Mouse (Mus musculus) embryonic facial prominence, embryonic 13.5 days (tissue): ENCODE measurements around the gene Shroom1. TPM values are rescaled to one million over a fixed set of nuclear protein-coding genes. Genes with fewer than 3 reads are reported as not detected.
"Not testable (repeated sequence)": the region's sequence is repeated elsewhere in the genome, so short reads cannot be mapped to it uniquely, and the experiment has no call there.

Experiments
- ATAC-seq: fragments of 200-750 bp; cut with Nextera tagmentation; 2 replicates; pipeline ENCODE4 v1.8.0; 2017; ENCODE audit warnings: low read depth; ENCODE audit not compliant: insufficient number of reproducible peaks, insufficient read depth, low FRiP score, low TSS enrichment
- H3K27ac ChIP-seq: fragments of 300-500 bp; sonication (generic); 2 replicates; pipeline ENCODE4 v1.5.1; 2015; ENCODE audit warnings: moderate library complexity, mild to moderate bottlenecking, inconsistent platforms
- H3K27me3 ChIP-seq: fragments of 300-500 bp; sonication (generic); 2 replicates; pipeline ENCODE4 v1.6.1; 2015; ENCODE audit warnings: mild to moderate bottlenecking, inconsistent platforms
- H3K36me3 ChIP-seq: fragments of 300-500 bp; sonication (generic); 2 replicates; pipeline ENCODE4 v1.6.1; 2015; ENCODE audit warnings: mild to moderate bottlenecking, inconsistent platforms
- H3K4me1 ChIP-seq: fragments of 300-500 bp; sonication (generic); 2 replicates; pipeline ENCODE4 v1.6.1; 2015; ENCODE audit warnings: inconsistent platforms
- H3K4me2 ChIP-seq: fragments of 300-500 bp; sonication (generic); 2 replicates; pipeline ENCODE4 v1.6.1; 2015; ENCODE audit warnings: moderate library complexity, mild to moderate bottlenecking, inconsistent platforms
- H3K4me3 ChIP-seq: fragments of 300-500 bp; sonication (generic); 2 replicates; pipeline ENCODE4 v1.5.1; 2015; ENCODE audit warnings: mild to moderate bottlenecking, inconsistent platforms
- H3K9ac ChIP-seq: fragments of 300-500 bp; sonication (generic); 2 replicates; pipeline ENCODE4 v1.6.1; 2015; ENCODE audit warnings: mild to moderate bottlenecking, inconsistent platforms
- H3K9me3 ChIP-seq: fragments of 300-500 bp; sonication (generic); 2 replicates; pipeline ENCODE4 v1.6.1; 2016; ENCODE audit warnings: inconsistent platforms
- WGBS: fragments of 180-500 bp; shearing (Covaris S2); methylation state at CpG from one replicate; pipeline ENCODE4 v1.1.7; 2015; ENCODE audit warnings: mixed read lengths; 5-methylcytosine and 5-hydroxymethylcytosine counted together
- polyA plus RNA-seq: library from polyadenylated mRNA; unstranded; fragments of >200 nt; fragmentation: Nextera tagmentation; extraction: Ambion mirVana; gene quantifications from 2 replicates; pipeline ENCODE4 v1.2.1, GENCODE M21; 2015

The Shroom1 gene
- polyA plus RNA-seq = 5.7 and 5.9 TPM in 2 replicates

GRCm38 (mm10) chr11:53456474-53457371 lies at the start of gene Shroom1, which contains the start of gene Gm10447:
Shroom1 (plus strand) TSS chr11:53457205.
Gm10447 (minus strand) TSS chr11:53457110.
- peak within 1 kb of the TSS; percentile 12; the same call in 1 of the 2 replicates for H3K27ac ChIP-seq
- H3K4me1 ChIP-seq = peaks cover 7% of the 10 kb centered on the region
- 2% methylated on average over 42 of the region's 42 CpGs for WGBS
- peak within 1 kb of the TSS; percentile 76 for H3K9ac ChIP-seq
- peak within 1 kb of the TSS; percentile 85 for H3K4me2 ChIP-seq
- H3K27me3 ChIP-seq = peaks cover 28% of the 10 kb centered on the region
- peak; percentile 65 for ATAC-seq
- no peaks in the 10 kb centered on the region for H3K36me3 ChIP-seq
- H3K9me3 ChIP-seq = no peaks in the 10 kb centered on the region
- peak within 1 kb of the TSS; percentile 57 for H3K4me3 ChIP-seq

DNA sequence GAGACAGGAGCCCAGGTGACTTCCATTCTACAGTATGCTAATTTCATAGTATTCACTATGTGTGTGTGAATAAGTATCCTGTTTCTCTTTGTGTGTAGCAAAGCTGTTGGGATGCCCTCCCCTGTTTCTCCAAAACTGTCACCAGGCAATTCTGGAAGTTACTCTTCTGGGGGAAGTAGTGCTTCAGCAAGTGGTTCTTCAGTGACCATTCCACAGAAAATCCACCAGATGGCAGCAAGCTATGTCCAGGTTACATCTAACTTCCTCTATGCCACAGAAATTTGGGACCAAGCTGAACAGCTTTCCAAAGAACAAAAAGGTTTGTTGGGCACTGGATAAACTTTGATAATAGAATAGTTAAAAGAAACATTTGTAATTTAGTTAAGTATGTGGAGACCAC lies 45.3 kb upstream of the Shroom1 start:
- no peaks in the 10 kb centered on the region for H3K9me3 ChIP-seq
- H3K4me2 ChIP-seq = no peak overlapping the region
- no peak overlapping the region for H3K9ac ChIP-seq
- no peak for ATAC-seq
- no peaks in the 10 kb centered on the region for H3K4me1 ChIP-seq
- H3K36me3 ChIP-seq = peaks cover 86% of the 10 kb centered on the region
- no peaks in the 10 kb centered on the region for H3K27me3 ChIP-seq
- H3K27ac ChIP-seq = no peak overlapping the region
- no peak overlapping the region for H3K4me3 ChIP-seq

DNA sequence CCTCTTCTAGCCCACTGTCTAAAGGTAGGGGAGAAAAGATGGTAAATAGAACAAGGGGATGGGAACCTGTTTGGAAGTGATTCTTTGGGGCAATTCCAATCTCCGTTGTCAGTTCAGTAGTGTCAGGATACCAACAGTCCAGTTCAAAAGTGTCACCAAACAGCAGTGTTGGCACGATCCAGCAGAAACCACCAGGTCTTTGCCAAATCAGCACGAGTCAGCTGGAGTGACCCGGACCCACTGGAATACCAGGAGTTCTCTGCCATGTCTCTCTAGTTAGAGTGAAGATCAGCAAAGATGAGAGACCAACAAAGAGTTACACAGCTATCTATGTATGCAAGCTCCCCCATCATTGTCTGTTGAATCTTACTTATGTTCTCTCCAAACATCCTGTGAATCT lies 43.1 kb upstream of the Shroom1 start:
- 92% methylated on average over 4 of the region's 4 CpGs for WGBS
- Histone ChIP-seq H3K9me3 (no peaks in the 10 kb centered on the region), H3K27me3 (no peaks in the 10 kb centered on the region), H3K36me3 (peaks cover 89% of the 10 kb centered on the region), H3K9ac (no peak overlapping the region), H3K4me3 (no peak overlapping the region), H3K4me1 (no peaks in the 10 kb centered on the region), H3K27ac (no peak overlapping the region), H3K4me2 (no peak overlapping the region)
- no peak for ATAC-seq

DNA sequence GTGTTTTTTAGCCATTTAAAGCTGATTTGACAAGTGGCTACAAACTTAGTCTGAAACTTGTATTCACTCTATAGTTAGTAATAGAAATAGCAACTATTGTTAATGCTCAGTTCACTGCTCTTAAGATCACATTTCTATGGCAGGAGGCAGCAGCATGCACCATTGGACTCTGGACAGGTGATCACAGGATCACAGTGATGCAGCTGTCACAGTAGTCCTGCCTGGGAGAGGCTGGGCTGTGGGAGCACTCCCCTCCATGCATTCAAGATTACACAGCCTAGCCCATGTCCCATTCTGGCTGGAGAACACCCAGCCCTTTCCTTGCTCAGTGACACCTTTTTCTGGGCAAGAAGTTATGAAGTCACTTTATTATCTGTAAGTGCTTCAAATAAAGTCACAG lies 39.0 kb upstream of the Shroom1 start:
- no peaks in the 10 kb centered on the region for H3K9me3 ChIP-seq
- no peak for ATAC-seq
- H3K4me3 ChIP-seq = no peak overlapping the region
- no peak overlapping the region for H3K9ac ChIP-seq
- no peaks in the 10 kb centered on the region for H3K4me1 ChIP-seq
- no peak overlapping the region for H3K27ac ChIP-seq
- peaks cover 77% of the 10 kb centered on the region for H3K36me3 ChIP-seq
- H3K27me3 ChIP-seq = no peaks in the 10 kb centered on the region
- H3K4me2 ChIP-seq = no peak overlapping the region

GRCm38 (mm10) chr11:53423036-53423435 lies 34.0 kb upstream of the Shroom1 start, which contains the start of gene Leap2:
Leap2 (minus strand) TSS chr11:53423170.
- no peak within 1 kb of the TSS for H3K9ac ChIP-seq
- peaks cover 29% of the 10 kb centered on the region for H3K36me3 ChIP-seq
- H3K9me3 ChIP-seq = no peaks in the 10 kb centered on the region
- H3K27ac ChIP-seq = no peak within 1 kb of the TSS
- no peaks in the 10 kb centered on the region for H3K27me3 ChIP-seq
- WGBS = 92% methylated on average over 4 of the region's 4 CpGs
- no peaks in the 10 kb centered on the region for H3K4me1 ChIP-seq
- H3K4me3 ChIP-seq = no peak within 1 kb of the TSS
- no peak for ATAC-seq
- no peak within 1 kb of the TSS for H3K4me2 ChIP-seq

GRCm38 (mm10) chr11:53424826-53425225 lies 32.2 kb upstream of the Shroom1 start:
- Histone ChIP-seq H3K36me3 (peaks cover 23% of the 10 kb centered on the region), H3K4me1 (peaks cover 5% of the 10 kb centered on the region), H3K4me2 (no peak overlapping the region), H3K4me3 (no peak overlapping the region), H3K9ac (no peak overlapping the region), H3K9me3 (no peaks in the 10 kb centered on the region), H3K27ac (no peak overlapping the region), H3K27me3 (no peaks in the 10 kb centered on the region)
- ATAC-seq = no peak
- WGBS = 65% methylated on average over 2 of the region's 2 CpGs

GRCm38 (mm10) chr11:53425251-53425650 lies 31.8 kb upstream of the Shroom1 start:
- Histone ChIP-seq H3K36me3 (peaks cover 18% of the 10 kb centered on the region), H3K9me3 (no peaks in the 10 kb centered on the region), H3K9ac (no peak overlapping the region), H3K4me2 (no peak overlapping the region), H3K4me1 (peaks cover 6% of the 10 kb centered on the region), H3K27ac (no peak overlapping the region), H3K4me3 (no peak overlapping the region), H3K27me3 (no peaks in the 10 kb centered on the region)
- 67% methylated on average over 3 of the region's 3 CpGs for WGBS
- ATAC-seq = no peak

GRCm38 (mm10) chr11:53425711-53426255 lies 31.2 kb upstream of the Shroom1 start:
- ATAC-seq = no peak

DNA sequence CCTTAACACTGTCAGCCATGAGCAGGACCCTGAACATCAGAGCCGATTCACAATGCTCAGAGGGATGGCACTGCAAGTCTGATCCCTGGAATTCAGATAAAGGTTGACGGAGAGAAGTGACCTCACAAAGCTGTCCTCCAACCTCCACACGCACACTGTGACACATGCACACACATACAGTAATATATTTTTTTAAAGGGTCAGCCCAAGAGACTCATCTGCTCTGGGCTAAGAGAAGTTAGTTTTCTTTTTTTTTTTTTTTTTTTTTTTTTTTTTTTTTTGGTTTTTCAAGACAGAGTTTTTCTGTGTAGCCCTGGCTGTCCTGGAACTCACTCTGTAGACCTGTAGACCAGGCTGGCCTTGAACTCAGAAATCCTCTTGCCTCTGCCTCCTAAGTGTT lies 30.1 kb upstream of the Shroom1 start:
- H3K27ac ChIP-seq, H3K9ac ChIP-seq, H3K4me3 ChIP-seq, H3K36me3 ChIP-seq, ATAC-seq, H3K4me2 ChIP-seq, H3K27me3 ChIP-seq, H3K9me3 ChIP-seq: not testable (repeated sequence)
- peaks cover 11% of the 10 kb centered on the region for H3K4me1 ChIP-seq
- 84% methylated on average over 3 of the region's 3 CpGs for WGBS

More at GRCm38 (mm10) chr11:53425711-53426255, 31.2 kb upstream of the Shroom1 start:
- Histone ChIP-seq H3K27me3 (no peaks in the 10 kb centered on the region), H3K27ac (no peak overlapping the region), H3K36me3 (peaks cover 17% of the 10 kb centered on the region), H3K4me3 (no peak overlapping the region), H3K4me1 (peaks cover 6% of the 10 kb centered on the region), H3K4me2 (no peak overlapping the region), H3K9me3 (no peaks in the 10 kb centered on the region), H3K9ac (no peak overlapping the region)
- 83% methylated on average over 6 of the region's 6 CpGs for WGBS

- Histone ChIP-seq H3K27me3 (no peaks in the 10 kb centered on the region), H3K9me3 (no peaks in the 10 kb centered on the region), H3K36me3 (peaks cover 9% of the 10 kb centered on the region), H3K4me3 (no peak overlapping the region), H3K9ac (no peak overlapping the region), H3K4me1 (peaks cover 11% of the 10 kb centered on the region), H3K4me2 (no peak overlapping the region), H3K27ac (no peak overlapping the region)
- WGBS = 92% methylated on average over 3 of the region's 3 CpGs
- ATAC-seq = no peak
Measured at GRCm38 (mm10) chr11:53427993-53428715, 28.9 kb upstream of the Shroom1 start.

- H3K27ac ChIP-seq = no peak overlapping the region
- H3K4me1 ChIP-seq = peaks cover 11% of the 10 kb centered on the region
- ATAC-seq = no peak
- H3K9ac ChIP-seq = no peak overlapping the region
- H3K36me3 ChIP-seq = peaks cover 9% of the 10 kb centered on the region
- no peak overlapping the region for H3K4me3 ChIP-seq
- no peaks in the 10 kb centered on the region for H3K27me3 ChIP-seq
- H3K9me3 ChIP-seq = no peaks in the 10 kb centered on the region
- 96% methylated on average over 5 of the region's 5 CpGs for WGBS
- no peak overlapping the region for H3K4me2 ChIP-seq
Measured at GRCm38 (mm10) chr11:53428716-53429057, 28.3 kb upstream of the Shroom1 start.
